Mouse (Mus musculus) retina, embryonic 14.5 days (tissue): ENCODE results near the gene Jmjd8.
"Not testable (repeated sequence)": the region's sequence is repeated elsewhere in the genome, so short reads cannot be mapped to it uniquely, and the experiment has no call there.

Experiments
- DNase-seq: peaks from one replicate; pipeline ENCODE4 v3.0.0-alpha.2; 2015; ENCODE audit warnings: low spot score

The Jmjd8 gene

DNA sequence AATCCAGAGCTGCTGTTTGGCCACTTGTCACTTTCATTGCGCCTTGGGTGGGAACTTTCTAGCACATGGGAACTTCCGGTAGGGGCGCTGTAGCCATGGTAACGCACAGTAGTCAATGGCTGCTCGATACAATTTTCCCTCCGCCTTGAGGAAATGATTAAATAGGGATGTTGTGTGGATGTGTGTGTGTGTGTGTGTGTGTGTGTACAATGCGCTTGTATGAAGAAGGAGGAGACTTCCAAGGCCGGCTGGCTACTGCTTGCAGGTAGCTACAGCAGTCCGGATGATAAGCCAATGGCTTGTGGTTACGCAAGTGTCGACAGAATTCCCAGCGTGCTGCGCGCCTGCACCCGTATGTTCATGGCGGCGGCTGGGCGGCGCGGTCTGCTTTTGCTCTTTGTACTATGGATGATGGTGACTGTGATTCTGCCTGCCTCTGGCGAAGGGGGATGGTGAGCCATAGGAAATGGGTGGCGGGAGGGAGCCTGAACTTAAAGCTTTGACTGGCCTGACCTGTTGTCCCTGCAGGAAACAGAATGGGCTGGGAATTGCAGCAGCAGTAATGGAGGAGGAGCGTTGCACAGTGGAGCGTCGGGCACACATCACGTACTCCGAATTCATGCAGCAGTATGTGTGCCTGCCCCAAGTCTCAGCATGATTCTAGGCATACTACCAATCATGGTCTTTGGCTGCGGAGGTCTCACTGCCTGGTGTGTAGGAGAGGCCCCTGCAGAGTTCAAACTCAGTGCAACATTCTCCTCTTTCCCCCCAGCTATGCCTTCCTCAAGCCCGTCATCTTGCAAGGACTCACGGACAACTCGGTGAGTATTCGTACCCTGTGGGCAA is at the start of gene Jmjd8:
Gene Jmjd8, plus strand, starts transcription at position 156 of the 846 bp plus-strand sequence.
- peak; percentile 85 for DNase-seq

DNA sequence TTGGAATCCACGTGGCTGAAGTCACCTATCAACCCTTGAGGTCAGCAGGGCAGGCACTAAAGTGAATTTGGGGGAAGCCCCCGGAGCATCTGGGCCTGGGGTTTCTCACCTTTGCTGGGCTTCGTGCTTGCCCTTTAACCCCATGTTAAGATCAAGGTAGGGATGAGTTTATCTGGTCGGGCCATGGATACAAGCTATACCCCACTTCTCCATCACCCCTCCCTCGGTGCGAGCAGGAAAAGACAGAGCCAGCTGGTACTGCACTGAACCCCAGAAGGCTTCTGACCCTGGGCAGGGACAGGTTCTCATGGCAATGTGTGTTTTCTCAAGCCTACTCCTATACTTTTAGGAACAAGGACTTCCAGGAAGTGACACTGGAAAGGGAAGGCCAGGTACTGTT is 47.3 kb upstream of the Jmjd8 start:
- no peak for DNase-seq

DNA sequence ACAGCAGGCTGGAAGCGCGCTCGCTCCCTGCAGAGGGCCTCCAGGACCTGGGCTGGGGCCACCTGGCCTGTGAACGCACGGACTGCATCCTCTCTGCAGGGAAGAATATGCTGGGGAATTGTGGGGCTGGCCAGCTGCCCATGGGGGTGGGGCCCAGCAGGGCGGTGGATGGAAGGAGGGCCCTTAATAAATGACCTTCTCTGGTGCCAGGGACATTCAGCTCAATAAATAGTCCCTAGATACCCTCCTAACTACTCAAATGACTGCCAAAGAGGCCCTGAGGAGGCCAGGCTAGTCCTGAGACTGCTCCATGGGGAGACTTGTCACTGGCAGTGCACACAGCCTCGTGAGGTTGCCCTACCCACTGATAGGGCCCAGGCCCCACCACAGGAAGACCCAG is 45.6 kb upstream of the Jmjd8 start:
- no peak for DNase-seq

DNA sequence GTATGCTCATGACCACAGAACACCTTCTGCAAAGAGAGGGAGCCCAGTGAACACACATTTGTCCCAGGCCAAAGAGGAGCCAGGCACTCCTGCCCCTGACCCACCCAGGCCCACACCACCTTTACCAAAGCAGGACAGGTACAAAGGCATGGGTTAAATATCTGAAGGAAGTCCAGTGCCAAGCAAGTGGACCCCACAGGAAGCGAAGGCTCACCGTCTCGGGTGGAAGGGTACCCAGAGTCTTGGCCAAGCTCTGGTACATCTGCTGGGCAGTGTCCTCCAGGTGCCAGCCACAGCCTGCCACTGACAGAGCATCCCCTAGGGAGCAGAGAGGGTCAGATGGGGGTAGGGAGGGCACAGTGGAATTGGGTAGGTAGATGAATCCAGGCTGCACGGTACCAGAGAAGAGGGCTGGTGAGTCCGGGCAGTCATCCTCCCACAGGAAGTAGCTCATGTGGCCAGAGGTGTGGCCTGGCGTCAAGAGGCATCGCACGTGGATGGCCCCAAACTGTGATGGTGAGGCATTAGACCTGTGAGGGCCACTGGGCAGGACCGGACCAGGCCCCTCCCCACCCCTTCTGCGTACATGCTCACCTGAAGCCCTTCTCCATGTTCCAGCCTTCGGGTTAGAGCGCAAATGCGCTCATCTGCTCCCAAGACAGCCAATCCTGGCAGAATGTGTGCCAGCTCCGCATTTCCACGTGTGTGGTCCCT is 44.6 kb upstream of the Jmjd8 start:
- DNase-seq, result no peak

DNA sequence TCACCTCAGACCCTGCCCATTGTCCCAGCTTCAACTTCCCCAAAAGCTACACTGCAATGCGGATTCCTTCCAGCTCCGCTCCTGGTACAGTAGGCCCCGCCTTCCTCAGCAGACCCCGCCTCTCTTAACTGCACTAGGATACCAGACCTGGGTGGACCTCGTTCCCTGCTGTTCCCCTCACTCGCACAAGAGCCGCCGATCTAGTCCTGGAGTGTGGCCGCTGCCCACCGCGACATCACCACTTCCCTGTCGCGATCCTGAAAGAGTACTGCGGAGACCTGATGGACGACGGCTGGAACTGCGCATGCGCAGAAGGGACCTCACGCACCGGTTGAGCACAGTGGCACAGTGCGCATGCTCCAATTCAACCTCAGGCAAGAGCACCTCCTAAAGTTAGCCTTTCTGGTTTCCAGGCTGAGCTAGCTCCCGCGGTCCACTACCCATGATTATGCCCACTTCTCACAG is 43.4 kb upstream of the Jmjd8 start, which contains the start of gene Haghl:
Gene Haghl, minus strand, starts transcription at position 393 of the 465 bp plus-strand sequence.
- DNase-seq, result peak; percentile 99

DNA sequence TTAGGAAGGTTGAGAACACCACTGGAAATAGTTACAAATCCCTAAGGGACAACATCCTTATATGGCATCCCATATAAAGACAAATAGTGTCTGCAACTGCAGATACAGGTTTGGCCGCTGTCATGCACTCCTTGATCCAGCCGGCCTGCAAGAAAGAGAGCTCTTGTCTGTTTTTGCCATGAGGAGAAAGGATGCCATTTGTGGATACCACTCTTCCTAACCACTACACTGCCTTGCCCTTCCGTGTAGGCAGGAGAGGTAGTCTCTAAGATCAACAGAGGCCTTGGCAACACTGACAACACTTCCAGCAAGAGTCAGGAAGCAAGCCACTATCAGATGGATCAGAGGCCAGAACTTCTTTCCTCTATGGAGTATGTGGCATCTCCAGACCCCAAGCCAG is 42.4 kb upstream of the Jmjd8 start, which contains the start of gene Ccdc78:
Gene Ccdc78, plus strand, starts transcription at position 301 of the 400 bp plus-strand sequence.
- DNase-seq, result no peak

DNA sequence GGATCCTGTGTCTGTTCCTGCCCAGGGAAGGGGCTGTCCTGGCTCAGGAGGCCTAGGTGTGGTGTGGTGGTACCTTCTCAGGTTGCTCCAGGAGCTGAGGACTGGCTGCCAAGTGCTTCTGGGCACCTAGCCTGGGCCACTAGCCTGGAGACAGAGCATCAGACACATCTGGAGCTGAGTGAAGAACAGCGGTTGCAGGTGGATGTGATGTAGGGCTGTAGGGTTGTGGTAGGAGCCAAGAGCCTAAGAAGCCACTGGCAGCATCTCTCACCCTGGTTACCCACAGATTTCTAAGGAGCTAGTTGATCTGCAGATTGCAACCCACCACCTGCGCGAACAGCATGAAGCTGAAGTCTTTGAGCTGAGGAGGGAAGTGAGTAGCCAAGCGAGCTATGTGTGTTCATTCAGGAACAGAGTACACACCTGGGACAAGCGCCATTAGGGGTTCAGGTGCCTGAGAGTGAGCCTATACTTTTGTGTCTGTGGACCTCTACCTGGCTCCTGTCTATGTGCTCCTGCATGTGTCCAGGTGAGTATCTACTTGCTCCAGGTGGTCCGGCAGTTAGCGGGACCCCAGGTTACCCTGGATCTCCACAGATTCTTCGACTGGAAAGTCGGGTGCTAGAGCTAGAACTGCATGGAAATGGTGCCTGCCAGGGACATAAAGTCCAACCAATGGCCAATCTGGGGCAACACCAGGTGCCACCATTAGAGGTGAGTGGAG is 41.7 kb upstream of the Jmjd8 start:
- DNase-seq, result no peak

DNA sequence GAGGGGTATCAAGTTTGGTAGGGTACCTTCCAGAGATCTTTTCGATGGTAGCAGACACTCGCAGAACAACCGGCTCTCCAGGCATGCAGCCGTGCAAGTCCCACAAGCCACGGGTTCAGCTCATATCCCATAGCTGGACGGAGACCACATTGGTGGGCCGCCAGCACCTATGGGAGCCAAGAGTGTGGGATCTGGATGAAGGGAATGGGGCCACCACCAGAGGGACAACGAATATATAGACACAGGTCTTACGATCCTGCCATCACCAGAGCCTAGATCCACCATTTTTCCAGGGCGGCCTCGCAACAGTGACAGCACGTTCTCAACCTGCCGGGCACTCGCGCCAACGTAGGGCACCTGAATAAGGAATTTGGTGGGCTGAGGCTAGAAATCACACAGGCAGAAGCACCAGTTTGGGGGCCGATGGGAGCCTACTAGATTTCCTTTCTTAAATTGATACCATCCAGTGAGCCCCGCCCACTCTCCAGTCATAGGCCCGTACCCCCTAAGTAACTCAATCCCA is 37.3 kb upstream of the Jmjd8 start:
- DNase-seq, result peak; percentile 32

DNA sequence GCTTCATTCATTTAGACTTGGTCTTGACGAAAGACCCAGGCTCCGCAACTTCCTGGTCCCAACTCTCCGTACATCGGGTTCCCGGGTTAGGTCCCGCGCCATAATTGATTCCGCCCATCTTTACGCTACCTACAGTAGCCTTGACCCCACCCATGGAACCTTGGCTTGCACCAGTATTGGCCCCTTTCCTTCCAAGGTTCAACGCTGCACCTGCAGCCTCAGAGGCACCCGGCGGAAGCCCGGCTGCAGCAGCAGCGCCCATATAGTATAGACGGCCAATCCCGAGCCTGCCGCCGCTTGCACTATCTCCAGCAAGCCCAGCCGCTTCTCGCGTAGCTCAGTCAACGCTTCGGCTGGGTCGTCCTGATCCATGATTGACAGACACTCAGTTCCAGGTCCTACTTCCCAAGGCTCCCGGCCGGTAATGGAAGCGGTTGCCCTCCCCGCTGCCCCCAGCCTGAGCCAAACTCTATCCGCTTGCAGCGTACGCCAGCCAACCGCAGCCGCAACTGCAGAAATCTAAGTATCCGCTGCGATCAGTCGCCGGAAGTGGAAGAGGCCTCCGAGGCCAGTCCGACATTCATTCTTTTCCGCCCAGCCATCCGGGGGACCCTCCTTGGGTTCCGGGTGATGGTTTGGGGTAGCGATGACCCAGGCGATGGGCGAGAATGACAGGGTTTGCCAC is 36.7 kb upstream of the Jmjd8 start:
- peak; percentile 86 for DNase-seq

DNA sequence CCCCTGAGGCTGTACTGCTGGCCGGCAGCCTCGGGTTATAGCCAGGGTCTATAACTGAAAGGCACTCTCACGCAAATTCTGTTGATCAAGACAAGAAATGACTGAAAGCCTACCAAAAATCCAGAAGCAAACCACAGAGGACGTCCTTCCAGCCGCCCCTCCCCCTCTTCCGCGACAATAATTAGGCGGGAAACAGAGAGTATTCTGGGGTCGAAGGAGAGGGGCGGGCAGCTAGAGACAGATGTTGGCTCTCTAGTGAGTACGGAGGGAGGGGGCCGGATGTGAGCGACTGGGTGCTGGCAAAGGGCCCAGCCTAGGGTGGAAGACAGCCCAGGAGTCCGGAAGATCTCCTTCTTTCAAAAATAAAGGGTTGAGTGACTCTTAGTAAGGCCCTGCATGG is 36.1 kb upstream of the Jmjd8 start, which contains the start of gene Fam173a:
Gene Fam173a, minus strand, starts transcription at position 287 of the 400 bp plus-strand sequence.
- peak; percentile 73 for DNase-seq

DNA sequence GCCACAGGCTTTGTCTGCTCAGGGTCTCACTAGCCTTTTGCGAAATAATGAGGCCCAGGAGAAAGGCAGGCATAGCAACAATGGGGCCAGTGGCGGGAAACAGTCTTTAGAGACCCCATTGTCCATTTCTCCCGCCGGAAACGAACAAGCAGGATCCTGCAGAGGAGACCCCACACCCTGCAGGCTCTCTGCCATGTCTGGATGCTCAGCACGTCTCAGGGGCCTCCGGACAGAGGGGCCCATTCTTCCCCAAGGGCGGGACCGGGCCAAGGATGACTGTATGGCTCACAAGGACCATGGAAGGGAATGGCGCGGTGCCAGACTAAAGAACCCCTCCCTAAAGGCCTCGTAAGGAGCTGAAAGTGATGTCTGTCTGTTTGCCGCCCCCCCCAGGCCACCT is 34.5 kb upstream of the Jmjd8 start:
- DNase-seq, result no peak

DNA sequence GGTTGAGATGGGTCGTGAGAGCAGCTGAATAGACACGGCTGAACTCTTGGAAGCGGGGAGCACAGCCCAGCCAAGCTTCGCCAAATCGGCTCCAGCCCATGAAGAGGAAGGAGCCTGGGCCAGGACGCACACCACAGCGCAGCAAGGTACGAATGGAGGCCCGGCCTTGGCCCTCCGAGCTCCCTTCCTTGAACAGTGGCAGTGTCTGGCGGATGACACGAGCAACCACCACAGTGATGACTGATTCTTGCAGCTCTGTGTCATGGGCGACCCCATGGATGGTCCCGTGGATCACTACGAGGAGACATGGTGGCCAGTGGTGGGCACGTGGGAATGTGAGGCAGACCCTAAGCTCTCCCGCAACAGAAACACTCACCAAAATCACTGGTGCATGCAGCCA is 33.7 kb upstream of the Jmjd8 start:
- DNase-seq, result no peak

DNA sequence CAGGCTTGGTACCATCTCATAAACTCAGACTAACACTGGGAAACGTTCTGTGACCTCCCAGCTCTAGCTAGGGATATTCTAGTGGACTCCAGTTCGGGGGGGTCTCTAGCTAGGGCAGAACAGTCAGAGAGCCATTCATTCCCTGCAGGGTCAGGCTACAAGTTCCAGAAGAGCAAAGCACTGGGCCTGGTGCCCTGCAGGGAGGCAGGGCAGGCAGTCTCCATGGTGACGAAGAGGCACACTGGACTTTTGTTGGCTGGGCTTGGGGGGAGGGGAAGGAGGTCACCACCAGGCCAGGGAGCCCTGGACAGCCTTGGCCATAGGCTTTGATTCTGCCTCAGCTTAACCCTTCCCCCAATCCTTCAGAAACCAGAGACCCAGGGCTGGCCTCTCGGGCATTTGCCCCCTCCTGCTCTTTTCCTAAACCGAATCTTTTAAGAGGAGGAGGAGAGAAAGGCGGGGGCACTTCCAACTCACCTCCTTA is 33.0 kb upstream of the Jmjd8 start, which contains the start of gene AC134908.4:
Gene AC134908.4, minus strand, starts transcription at position 51 of the 484 bp plus-strand sequence.
- DNase-seq, result peak; percentile 86

DNA sequence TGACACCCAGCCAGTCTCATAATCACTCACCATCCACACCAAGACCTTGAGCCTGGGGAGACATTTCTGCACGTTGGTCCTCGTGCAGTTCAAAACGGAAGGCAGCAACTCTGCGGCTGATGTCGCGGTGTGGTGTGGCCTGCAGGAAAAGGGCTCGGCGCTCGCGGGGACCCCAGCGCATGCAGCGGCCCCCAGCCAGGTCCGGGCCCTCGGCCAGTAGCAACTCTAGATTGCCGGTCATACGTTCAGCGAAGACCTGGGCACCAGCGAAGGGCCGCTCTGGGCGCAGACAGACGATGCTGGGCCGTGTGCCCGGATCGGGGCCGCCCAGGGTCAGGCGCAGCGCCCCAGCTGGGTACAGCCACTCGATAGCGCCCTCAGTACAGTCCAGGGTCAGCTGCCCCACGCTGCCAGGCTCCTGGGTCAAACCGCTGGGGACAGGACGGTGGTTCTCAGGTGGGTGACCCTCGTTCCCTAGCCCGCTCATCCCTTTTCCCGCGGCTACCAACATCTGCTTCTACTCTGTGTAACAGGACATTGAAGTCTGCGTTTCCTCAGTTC is 32.4 kb upstream of the Jmjd8 start:
- DNase-seq, result no peak

DNA sequence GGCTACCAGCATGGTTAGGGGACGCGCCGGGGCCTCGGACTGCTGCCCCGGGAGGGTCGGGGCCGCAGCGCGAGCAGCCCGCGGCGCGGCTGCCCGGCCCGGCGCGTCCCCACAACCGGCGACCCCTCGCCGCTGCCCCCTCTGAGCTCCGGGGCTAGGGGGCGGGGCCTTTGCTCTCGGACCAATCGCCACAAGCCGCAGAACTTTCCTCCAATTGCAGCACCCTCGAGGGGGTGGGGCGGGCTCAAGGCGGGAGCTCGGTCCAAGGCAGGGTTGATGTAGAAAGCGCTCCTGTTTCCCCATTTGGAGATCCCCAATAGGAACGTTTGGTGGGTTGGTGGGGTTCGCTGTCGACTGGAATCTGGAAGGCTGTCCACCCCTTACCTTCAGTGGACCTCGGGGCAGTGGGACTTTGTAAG is 31.7 kb upstream of the Jmjd8 start, which contains the start of gene Metrn:
Gene Metrn, minus strand, starts transcription at position 186 of the 419 bp plus-strand sequence.
- DNase-seq, result peak; percentile 93

DNA sequence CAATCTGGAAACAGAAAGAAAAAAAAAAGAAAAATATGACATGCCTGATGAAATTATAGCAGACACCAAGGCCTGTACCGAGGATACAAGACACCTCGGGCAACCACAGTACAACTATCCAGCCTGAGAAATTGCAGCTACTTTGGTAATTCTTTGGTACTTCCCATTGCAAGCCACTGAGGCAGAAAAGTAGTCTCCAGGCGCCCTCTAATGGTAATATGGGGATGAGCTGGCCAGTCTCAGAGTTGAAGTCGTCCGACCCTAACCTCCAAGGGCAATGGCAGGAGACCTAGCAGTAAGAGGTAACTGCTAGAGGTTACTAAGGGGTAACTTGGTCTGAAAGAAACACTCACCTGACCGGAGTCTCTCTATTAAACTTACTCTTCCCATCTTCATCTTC is 27.6 kb upstream of the Jmjd8 start:
- peak; percentile 95 for DNase-seq

DNA sequence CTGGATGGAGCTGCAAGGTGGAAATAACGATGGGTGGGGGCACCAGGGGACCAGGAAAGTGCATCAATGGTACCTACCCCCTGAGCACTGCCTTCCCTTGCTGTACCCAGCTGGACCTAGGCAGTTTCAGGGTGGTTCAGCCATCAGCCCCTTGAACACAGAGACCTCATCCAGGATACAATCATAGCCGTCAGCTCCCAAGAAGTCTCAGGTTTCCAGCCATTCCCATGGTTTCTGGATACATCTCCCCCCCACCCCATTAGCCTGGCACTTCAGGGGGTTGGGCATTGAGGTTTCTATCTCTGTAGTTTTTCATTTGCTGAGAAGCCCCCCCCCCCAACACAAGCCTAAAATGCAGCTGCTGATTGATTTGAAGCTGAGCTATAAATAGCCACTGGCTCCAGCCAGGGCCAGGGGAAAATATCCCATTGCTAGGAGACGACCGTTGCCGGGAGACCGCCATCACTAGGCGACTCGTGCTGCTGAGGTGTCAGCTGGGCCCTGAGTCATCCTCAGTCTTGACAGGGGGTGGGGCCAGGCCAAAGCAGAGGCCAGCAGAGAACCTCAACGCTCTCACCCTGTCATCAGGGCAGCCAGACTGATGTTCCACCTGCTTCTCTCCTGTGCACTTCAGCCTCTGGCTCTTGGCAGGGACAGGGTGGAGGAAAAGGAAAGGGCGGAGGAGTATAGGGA is 25.7 kb upstream of the Jmjd8 start:
- DNase-seq, result peak; percentile 92

DNA sequence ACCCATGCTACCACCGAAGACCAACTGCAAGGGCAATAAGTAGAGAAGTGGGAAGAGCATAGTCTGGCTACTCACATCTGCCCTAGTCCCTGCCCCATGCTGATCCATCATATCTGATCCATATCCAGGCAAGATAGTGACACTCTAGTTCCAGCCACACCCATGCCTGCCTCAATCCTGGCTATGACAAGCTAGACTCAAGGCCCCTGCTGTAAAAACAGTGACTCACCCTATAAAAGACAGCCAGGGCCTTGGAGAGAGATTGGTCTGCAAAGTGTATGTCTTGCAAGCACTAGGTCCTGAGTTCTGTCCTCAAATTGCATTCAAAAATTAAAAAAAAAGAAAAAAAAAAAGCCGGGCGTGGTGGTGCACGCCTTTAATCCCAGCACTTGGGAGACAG is 22.2 kb upstream of the Jmjd8 start:
- no peak for DNase-seq

DNA sequence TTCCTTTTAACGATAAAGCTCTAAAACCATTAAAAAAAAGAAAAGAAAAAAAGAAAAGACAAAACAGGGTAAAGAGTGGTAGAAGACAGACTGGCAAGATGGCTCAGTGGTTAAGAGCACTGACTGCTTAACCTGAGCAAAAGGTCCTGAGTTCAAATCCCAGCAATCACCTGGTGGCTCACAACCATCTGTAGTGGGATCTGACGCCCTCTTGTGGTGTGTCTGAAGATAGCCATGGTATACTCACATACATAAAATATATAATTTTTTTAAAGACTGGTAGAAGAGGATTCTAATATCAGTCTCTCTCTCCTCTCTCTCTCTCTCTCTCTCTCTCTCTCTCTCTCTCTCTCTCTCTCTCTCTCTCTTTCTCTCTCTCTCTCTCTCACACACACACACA is 21.2 kb upstream of the Jmjd8 start:
- DNase-seq, result not testable (repeated sequence)

DNA sequence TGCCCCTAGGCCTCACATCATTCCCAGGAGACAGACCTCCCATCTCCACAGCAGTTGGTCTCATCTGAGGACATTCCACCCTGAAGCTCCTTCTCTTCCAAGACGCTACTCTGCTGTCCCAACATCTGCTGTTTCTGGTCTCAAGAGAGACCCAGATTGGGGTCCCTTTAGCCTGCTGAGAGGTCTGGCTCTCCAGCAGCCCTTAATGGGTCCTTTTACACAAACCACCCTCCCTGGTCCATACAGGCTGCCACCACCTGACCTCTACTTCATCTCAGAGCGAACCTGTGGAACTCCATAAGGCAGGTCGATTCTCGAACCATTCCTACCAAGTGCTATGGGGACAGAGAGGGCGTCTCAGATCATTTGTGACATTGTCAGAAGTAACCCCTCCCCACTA is 20.6 kb upstream of the Jmjd8 start:
- peak; percentile 32 for DNase-seq
